Mouse (Mus musculus) hindbrain, embryonic 14.5 days (tissue): ENCODE data around the gene Nmt1. TPM values are rescaled to one million over a fixed set of nuclear protein-coding genes. Genes with fewer than 3 reads are reported as not detected.

Source experiments
- ATAC-seq: fragments of 200-750 bp; cut with Nextera tagmentation; 2 replicates; pipeline ENCODE4 v1.8.0; 2017; ENCODE audit warnings: moderate number of reproducible peaks, mild to moderate bottlenecking, moderate TSS enrichment, moderate library complexity; ENCODE audit not compliant: low FRiP score
- DNase-seq: peaks from one replicate; pipeline ENCODE4 v3.0.0-alpha.2; 2015; ENCODE audit warnings: low spot score
- H3K27ac ChIP-seq: fragments of 300-500 bp; sonication (generic); 2 replicates; pipeline ENCODE4 v1.5.1; 2014; ENCODE audit warnings: mild to moderate bottlenecking, moderate library complexity
- H3K27me3 ChIP-seq: fragments of 300-500 bp; sonication (generic); 2 replicates; pipeline ENCODE4 v1.6.1; 2014; ENCODE audit warnings: mild to moderate bottlenecking, low read length, mixed read lengths; ENCODE audit not compliant: control insufficient read depth, insufficient read depth
- H3K36me3 ChIP-seq: fragments of 300-500 bp; sonication (generic); replicated peaks from 2 replicates; pipeline ENCODE4 v1.6.1; 2014; ENCODE audit not compliant: control insufficient read depth, insufficient read depth
- H3K4me1 ChIP-seq: fragments of 300-500 bp; sonication (generic); replicated peaks from 2 replicates; pipeline ENCODE4 v1.6.1; 2014; ENCODE audit warnings: antibody characterized with exemption, low read length, mixed read lengths; ENCODE audit not compliant: control insufficient read depth, insufficient read depth
- H3K4me2 ChIP-seq: fragments of 300-500 bp; sonication (generic); replicated peaks from 2 replicates; pipeline ENCODE4 v1.6.1; 2014; ENCODE audit warnings: mild to moderate bottlenecking, moderate library complexity
- H3K4me3 ChIP-seq: fragments of 300-500 bp; sonication (generic); replicated peaks from 2 replicates; pipeline ENCODE4 v1.5.1; 2014; ENCODE audit warnings: mild to moderate bottlenecking, low read length
- H3K9ac ChIP-seq: fragments of 300-500 bp; sonication (generic); 2 replicates; pipeline ENCODE4 v1.6.1; 2014
- H3K9me3 ChIP-seq: fragments of 300-500 bp; sonication (generic); 2 replicates; pipeline ENCODE4 v1.6.1; 2016; ENCODE audit warnings: low read length; ENCODE audit not compliant: control insufficient read depth
- WGBS: fragments of 180-500 bp; shearing (Covaris S2); extraction: QIAGEN DNeasy Blood & Tissue Kit; methylation state at CpG from one replicate; pipeline ENCODE4 v1.1.7; 2014; 5-methylcytosine and 5-hydroxymethylcytosine counted together
- polyA plus RNA-seq: library from polyadenylated mRNA; unstranded; fragments of >200 nt; fragmentation: Nextera tagmentation; extraction: Ambion mirVana; gene quantifications from 2 replicates; pipeline ENCODE4 v1.2.1, GENCODE M21; 2014

The Nmt1 gene
- polyA plus RNA-seq, 1 experiment from 2014 or later: 31.8 TPM

DNA sequence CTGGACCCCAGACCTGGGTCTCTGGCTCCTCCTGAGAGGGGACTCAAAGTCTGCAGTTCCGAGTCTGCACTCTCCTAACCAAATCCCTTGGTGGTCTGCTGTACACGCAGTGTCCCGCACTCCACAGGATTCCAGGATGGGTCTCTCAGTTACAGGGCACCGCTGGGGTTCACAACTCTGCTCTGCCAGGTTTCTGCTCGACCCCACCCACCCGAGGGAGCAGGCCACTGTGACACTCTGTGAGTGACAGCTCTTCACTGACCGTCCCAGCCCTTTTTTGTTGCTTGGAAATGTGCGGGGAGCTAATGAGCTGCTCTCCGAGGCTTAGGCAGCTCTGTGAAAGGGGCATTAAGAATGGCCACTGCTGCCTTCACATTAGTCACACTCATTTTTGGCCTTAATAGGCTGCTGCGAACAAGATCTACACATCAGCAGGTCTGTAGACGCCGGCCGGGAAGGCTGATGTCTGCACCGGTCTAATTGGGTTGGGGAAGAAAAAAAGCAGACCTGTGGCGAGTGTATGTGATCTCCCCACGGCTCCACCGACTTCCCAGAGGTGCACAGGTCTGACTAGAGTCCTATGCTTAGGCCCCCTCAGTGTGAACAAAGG, 34.5 kb upstream of the Nmt1 start:
- Histone ChIP-seq H3K4me2 (no peak overlapping the region), H3K4me3 (no peak overlapping the region), H3K9ac (no peak overlapping the region), H3K27me3 (peaks cover 14% of the 10 kb centered on the region), H3K4me1 (peaks cover 22% of the 10 kb centered on the region), H3K36me3 (peaks cover 45% of the 10 kb centered on the region), H3K27ac (no peak overlapping the region), H3K9me3 (no peaks in the 10 kb centered on the region)
- DNase-seq: no peak
- ATAC-seq: 0 out of 2 replicates have a peak, but pooled peaks have one; percentile 21
- WGBS: 22% methylated on average over 17 of the region's 17 CpGs

DNA sequence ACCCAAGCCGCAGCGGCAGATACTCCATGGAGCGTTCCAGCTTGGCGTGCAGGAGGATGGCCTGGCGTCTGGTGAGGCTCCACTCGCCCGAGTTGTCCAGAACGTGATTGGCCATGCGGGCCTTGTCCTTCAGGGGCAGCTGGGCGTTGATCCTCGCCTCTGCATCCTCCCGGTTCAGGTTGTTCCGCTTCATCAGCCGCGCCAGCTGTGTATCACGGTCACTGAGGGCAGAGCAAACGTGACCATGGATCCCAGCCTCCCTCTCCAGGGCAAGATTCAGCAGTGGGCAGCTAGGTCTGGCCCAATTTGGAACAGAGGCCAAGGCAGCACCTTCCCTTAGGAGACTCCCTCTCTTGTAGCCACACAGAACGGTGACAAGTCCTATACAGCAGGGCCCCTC, 33.0 kb upstream of the Nmt1 start:
- WGBS: 83% methylated on average over 18 of the region's 18 CpGs

DNA sequence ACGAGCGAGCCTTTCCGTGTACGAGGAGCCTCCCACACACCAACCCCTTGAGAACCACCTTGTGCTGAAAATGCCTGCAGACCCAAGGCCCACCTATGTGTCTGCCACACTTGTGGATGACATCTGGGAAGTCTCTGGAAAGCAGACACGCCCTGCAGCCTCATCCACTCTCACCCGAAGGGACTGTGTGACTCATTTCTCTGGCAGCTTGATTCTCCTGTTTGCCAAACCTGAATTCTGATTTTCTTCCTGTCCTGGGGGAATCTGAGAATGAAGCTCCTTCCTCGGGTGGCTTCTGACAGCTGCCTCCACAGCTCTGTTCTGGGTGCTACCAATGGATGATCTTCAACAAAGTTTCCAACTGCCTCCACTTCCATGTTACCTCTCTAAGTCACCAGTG, 31.6 kb upstream of the Nmt1 start:
- Histone ChIP-seq H3K9me3 (no peaks in the 10 kb centered on the region), H3K4me2 (no peak overlapping the region), H3K4me3 (no peak overlapping the region), H3K9ac (no peak overlapping the region), H3K27ac (no peak overlapping the region), H3K4me1 (peaks cover 32% of the 10 kb centered on the region), H3K36me3 (peaks cover 60% of the 10 kb centered on the region), H3K27me3 (no peaks in the 10 kb centered on the region)
- DNase-seq: no peak
- no peak for ATAC-seq
- WGBS: 90% methylated on average over 7 of the region's 7 CpGs

More for the DNA sequence above, 33.0 kb upstream of the Nmt1 start:
- no peak for DNase-seq
- Histone ChIP-seq H3K27me3 (no peaks in the 10 kb centered on the region), H3K4me1 (peaks cover 30% of the 10 kb centered on the region), H3K27ac (no peak overlapping the region), H3K36me3 (peaks cover 60% of the 10 kb centered on the region), H3K9me3 (no peaks in the 10 kb centered on the region), H3K4me3 (no peak overlapping the region), H3K4me2 (no peak overlapping the region), H3K9ac (no peak overlapping the region)
- no peak for ATAC-seq

DNA sequence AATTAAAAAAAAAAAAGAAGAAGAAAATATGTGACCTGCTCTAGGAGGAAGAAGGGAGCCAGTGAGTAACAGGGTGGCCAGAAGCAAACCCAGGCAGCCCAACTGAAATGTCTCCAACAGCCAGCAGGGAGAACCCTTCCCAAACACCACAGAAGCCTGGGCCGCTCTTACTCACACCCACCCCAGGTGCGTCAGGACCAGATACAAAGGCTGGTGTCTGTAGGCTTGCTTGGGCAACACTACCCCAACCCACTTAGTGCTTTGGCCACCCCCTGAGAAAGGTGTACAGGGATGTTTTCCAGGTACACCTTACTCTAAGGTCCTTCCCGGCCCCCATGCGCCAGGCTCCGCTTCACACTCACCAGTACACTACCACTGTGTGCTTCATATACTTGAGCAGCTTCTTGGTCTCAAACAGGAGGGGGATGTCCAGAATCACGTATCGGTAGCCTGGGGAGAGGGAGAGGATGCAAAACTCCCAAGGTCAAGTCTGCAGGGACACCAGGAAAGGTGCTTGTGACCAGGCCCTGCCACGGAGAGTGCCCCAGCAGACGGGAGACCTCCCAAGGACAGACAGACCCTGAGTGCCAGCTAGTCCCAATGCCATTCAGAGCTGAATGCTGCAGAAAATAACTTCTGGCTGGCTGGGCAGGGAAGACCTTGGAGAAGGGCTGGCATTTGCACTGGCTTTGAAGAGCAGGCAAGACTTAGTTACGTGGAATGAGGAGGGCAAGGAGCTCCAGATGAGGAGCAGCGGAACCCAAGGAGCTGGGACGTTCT, 30.8 kb upstream of the Nmt1 start:
- 93% methylated on average over 12 of the region's 12 CpGs for WGBS
- peaks cover 60% of the 10 kb centered on the region for H3K36me3 ChIP-seq
- H3K9me3 ChIP-seq: no peaks in the 10 kb centered on the region
- no peak overlapping the region for H3K9ac ChIP-seq
- H3K27me3 ChIP-seq: no peaks in the 10 kb centered on the region
- H3K4me1 ChIP-seq: peaks cover 24% of the 10 kb centered on the region
- H3K4me3 ChIP-seq: no peak overlapping the region
- DNase-seq: no peak
- H3K27ac ChIP-seq: no peak overlapping the region
- no peak for ATAC-seq
- H3K4me2 ChIP-seq: no peak overlapping the region

DNA sequence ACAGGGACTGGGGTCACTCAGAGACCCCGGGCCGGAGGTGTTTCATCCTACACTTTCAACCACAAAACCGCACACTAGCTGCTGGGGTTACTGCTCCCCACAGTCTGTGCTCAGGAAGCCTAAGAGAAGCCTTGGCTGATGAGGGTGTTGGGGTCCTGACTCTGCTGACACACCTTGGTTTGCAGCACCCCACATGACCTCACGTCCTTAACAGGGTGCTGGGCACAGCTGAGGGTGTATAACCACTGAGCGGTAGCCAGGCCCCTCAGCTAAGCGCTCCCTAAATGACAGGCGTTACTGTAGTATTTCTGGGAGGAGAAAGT, 29.8 kb upstream of the Nmt1 start:
- Histone ChIP-seq H3K4me2 (no peak overlapping the region), H3K4me1 (peaks cover 24% of the 10 kb centered on the region), H3K27me3 (no peaks in the 10 kb centered on the region), H3K9me3 (no peaks in the 10 kb centered on the region), H3K36me3 (peaks cover 60% of the 10 kb centered on the region), H3K4me3 (no peak overlapping the region), H3K27ac (peak overlapping the region; percentile 12; the same call in 1 of the 2 replicates), H3K9ac (no peak overlapping the region)
- WGBS: 90% methylated on average over 7 of the region's 7 CpGs
- ATAC-seq (no peak), DNase-seq (no peak)

DNA sequence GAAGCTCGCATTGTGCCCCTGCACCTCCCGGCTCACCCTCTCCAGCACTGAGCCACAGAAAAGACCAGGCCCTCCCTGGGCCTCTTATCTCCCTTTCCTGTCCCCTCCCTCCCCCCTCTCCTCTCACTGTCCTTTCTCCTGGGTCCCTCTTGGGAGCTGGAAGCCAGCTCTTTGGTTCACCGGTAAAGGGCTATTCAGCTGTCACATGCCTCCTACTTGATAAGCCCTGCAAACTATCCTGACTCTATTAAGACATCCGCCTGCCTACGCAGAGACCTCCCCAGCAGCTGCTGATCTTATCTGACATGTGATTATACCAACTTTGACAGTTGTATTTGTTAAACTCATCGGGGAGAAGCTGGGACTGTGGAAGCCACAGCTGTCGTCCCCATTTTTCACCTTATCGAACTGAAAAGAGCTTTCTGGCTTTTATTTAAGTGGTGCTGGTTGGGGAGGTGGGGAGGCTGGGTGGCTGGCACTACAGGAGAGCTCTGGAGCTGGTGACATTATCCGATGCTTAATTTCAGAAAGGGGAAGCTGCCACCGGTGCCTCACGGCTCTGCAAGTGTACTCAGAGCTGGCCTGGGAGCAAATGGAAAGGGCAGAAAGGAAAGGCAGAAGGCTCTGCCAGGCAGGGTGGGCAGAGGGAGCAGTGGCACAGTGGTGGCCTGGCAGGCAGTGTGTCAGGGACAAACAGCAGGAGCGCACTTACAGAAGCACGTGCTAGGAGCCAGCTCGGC, 29.2 kb upstream of the Nmt1 start:
- H3K9me3 ChIP-seq: no peaks in the 10 kb centered on the region
- no peak overlapping the region for H3K9ac ChIP-seq
- H3K4me2 ChIP-seq: no peak overlapping the region
- peaks cover 60% of the 10 kb centered on the region for H3K36me3 ChIP-seq
- peaks cover 24% of the 10 kb centered on the region for H3K4me1 ChIP-seq
- H3K27me3 ChIP-seq: no peaks in the 10 kb centered on the region
- no peak overlapping the region for H3K4me3 ChIP-seq
- DNase-seq: no peak
- peak overlapping the region; percentile 63 for H3K27ac ChIP-seq
- WGBS: 59% methylated on average over 14 of the region's 14 CpGs
- no peak for ATAC-seq

DNA sequence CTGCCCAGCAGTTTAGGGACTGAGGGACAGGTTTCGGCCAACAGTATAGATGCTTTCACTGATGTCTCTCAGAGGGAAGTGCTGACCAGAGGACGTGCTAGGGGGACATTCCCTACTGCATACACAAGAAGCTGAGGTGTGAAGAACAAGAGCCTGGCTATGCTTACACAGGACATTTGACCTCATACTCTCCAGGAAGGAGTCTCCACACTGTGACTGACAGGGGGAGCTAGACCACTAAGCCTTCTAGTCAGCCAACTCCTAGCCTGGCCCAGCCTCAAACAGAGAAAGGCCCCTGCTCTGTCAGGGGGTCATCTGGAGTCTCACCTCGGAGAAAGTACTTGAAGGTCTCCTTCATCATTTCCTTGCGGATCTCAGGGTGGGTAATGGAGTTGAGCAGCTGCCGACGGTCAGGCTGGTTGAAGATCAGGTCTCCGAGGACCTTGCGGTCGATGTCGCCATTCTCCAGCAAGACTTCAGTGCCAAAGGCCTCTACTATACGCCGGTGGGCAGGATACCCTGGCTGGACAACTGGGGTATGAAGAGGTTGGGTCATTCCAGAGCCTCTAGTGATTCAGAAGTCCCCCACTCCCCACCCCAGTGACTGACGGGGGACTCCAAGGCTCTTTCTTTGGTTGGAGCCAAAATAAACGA, 28.5 kb upstream of the Nmt1 start:
- Histone ChIP-seq H3K9ac (no peak overlapping the region), H3K27me3 (no peaks in the 10 kb centered on the region), H3K9me3 (no peaks in the 10 kb centered on the region), H3K4me1 (peaks cover 24% of the 10 kb centered on the region), H3K4me2 (no peak overlapping the region), H3K4me3 (no peak overlapping the region), H3K36me3 (peaks cover 56% of the 10 kb centered on the region), H3K27ac (peak overlapping the region; percentile 63)
- WGBS: 85% methylated on average over 14 of the region's 14 CpGs
- DNase-seq (no peak), ATAC-seq (no peak)

DNA sequence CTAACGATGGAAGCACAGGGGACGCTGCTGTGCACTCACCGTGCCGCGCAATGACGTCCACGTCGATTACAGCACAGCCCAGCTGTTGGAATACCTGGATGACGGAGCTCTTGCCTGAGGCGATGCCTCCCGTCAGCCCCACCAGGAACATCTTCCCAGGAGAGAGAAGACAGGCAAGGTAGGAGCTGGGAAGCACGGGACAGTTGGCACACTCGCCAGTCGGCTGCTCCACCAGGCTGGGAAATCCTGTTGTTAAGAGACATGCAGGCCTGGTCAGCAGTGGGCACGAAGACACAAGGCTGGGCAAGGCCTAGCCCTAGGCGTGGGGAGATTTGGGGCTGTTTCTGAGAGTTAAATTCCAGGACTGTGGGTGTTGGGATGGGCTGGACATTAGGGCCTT, 27.9 kb upstream of the Nmt1 start:
- Histone ChIP-seq H3K4me1 (peaks cover 24% of the 10 kb centered on the region), H3K36me3 (peaks cover 49% of the 10 kb centered on the region), H3K9ac (no peak overlapping the region), H3K27me3 (no peaks in the 10 kb centered on the region), H3K4me2 (no peak overlapping the region), H3K4me3 (no peak overlapping the region), H3K27ac (no peak overlapping the region), H3K9me3 (no peaks in the 10 kb centered on the region)
- DNase-seq (no peak), ATAC-seq (no peak)
- 78% methylated on average over 16 of the region's 16 CpGs for WGBS

DNA sequence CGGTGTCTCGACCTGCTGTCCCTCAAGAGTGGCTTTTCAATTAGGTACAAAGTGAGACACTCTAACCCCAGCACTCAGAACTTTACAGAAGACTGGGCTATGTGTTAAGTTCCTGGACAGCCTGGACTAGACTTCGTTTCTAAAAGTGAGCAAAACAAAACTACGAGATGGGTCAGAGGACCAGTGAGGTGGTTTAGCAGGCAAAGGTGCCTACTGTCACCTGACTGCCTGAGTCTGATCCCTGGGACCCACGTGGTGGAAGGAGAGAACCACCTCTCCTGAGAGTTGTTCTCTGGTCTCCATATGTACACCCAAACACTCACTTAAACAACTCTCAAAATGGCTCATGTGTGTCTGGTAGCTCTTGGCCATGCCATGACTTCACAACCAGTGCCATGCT, 26.9 kb upstream of the Nmt1 start:
- no peak for ATAC-seq
- H3K36me3 ChIP-seq: peaks cover 39% of the 10 kb centered on the region
- 82% methylated on average over 5 of the region's 5 CpGs for WGBS

More for the DNA sequence above, 26.9 kb upstream of the Nmt1 start:
- Histone ChIP-seq H3K27me3 (no peaks in the 10 kb centered on the region), H3K4me2 (no peak overlapping the region), H3K9me3 (no peaks in the 10 kb centered on the region), H3K4me3 (no peak overlapping the region), H3K9ac (no peak overlapping the region), H3K27ac (no peak overlapping the region), H3K4me1 (peaks cover 24% of the 10 kb centered on the region)
- no peak for DNase-seq
